Mouse (Mus musculus) MEL (cell line): ENCODE data around the gene Leng1. TPM values are rescaled to one million over a fixed set of nuclear protein-coding genes. Genes with fewer than 3 reads are reported as not detected.
"Not testable (repeated sequence)": the region's sequence is repeated elsewhere in the genome, so short reads cannot be mapped to it uniquely, and the experiment has no call there.

ENCODE experiments used
- DNase-seq: peaks from one replicate; pipeline ENCODE4 v3.0.0; 2011; ENCODE audit warnings: low read depth, low spot score
- H3K27ac ChIP-seq: 2 replicates; pipeline ENCODE4 v1.5.1; 2012; ENCODE audit warnings: low read depth, mild to moderate bottlenecking, control low read depth, low read length, moderate library complexity; ENCODE audit not compliant: control insufficient read depth
- H3K27me3 ChIP-seq, 2 experiments: fragments of 150-350 bp in 1 of 2; sonication (generic) in 1 of 2; 2 replicates each; pipeline ENCODE4 v1.6.1; 2012; ENCODE audit warnings: low read length in 2 of 2, mild to moderate bottlenecking in 2 of 2, improper control_type of control experiment in 1 of 2, moderate library complexity in 1 of 2; ENCODE audit not compliant: insufficient read depth in 2 of 2, control insufficient read depth in 1 of 2
- H3K36me3 ChIP-seq, 2 experiments: 2 replicates each; pipeline ENCODE4 v1.6.1; 2012 to 2014; ENCODE audit warnings: low read length in 2 of 2, improper control_type of control experiment in 1 of 2, inconsistent platforms in 1 of 2, mild to moderate bottlenecking in 1 of 2; ENCODE audit not compliant: insufficient read depth in 2 of 2, control insufficient read depth in 1 of 2
- H3K4me1 ChIP-seq, 2 experiments: fragments of 150-350 bp in 1 of 2; sonication (generic) in 1 of 2; 2 replicates each; pipeline ENCODE4 v1.6.1; 2012; ENCODE audit warnings: low read length in 2 of 2, improper control_type of control experiment in 1 of 2, mild to moderate bottlenecking in 1 of 2; ENCODE audit not compliant: insufficient read depth in 2 of 2, control insufficient read depth in 1 of 2
- H3K4me3 ChIP-seq, 2 experiments: fragments of 150-350 bp in 1 of 2; sonication (generic) in 1 of 2; 2 replicates each; pipeline ENCODE4 v1.5.1; 2012; ENCODE audit warnings: low read depth in 2 of 2, low read length in 2 of 2, mild to moderate bottlenecking in 2 of 2, moderate library complexity in 2 of 2, control low read depth in 1 of 2, improper control_type of control experiment in 1 of 2; ENCODE audit not compliant: control insufficient read depth in 1 of 2, insufficient read depth in 1 of 2
- H3K79me2 ChIP-seq: 2 replicates; pipeline ENCODE4 v1.6.1; 2012; ENCODE audit warnings: mild to moderate bottlenecking, low read length, moderate library complexity; ENCODE audit not compliant: control insufficient read depth, poor library complexity, insufficient read depth
- H3K9ac ChIP-seq: 2 replicates; pipeline ENCODE4 v1.6.1; 2012; ENCODE audit warnings: low read depth, mild to moderate bottlenecking, control low read depth, low read length, moderate library complexity; ENCODE audit not compliant: control insufficient read depth, poor library complexity, severe bottlenecking
- H3K9me3 ChIP-seq: fragments of 150-350 bp; sonication (generic); replicated peaks from 2 replicates; pipeline ENCODE4 v1.6.1; 2012; ENCODE audit warnings: mild to moderate bottlenecking, low read length, improper control_type of control experiment, moderate library complexity; ENCODE audit not compliant: insufficient read depth
- CHD1 ChIP-seq: IDR thresholded peaks from 2 replicates; pipeline ENCODE4 v1.6.1; 2012; ENCODE audit warnings: low read depth, mild to moderate bottlenecking, inconsistent platforms, low read length, improper control_type of control experiment
- GATA1 ChIP-seq: IDR thresholded peaks from 2 replicates; pipeline ENCODE4 v1.6.1; 2011; ENCODE audit warnings: low read depth, low read length, improper control_type of control experiment
- MAFK ChIP-seq: IDR thresholded peaks from 2 replicates; pipeline ENCODE4 v1.6.1; 2011; ENCODE audit warnings: low read depth, mild to moderate bottlenecking, low read length, improper control_type of control experiment, borderline replicate concordance
- MAX ChIP-seq: IDR thresholded peaks from 2 replicates; pipeline ENCODE4 v1.6.1; 2011; ENCODE audit warnings: low read length, improper control_type of control experiment
- MYB ChIP-seq: IDR thresholded peaks from 2 replicates; pipeline ENCODE4 v1.6.1; 2011; ENCODE audit warnings: mild to moderate bottlenecking, low read depth, low read length, improper control_type of control experiment
- NELFE ChIP-seq: IDR thresholded peaks from 2 replicates; pipeline ENCODE4 v1.6.1; 2011; ENCODE audit warnings: low read depth, low read length, improper control_type of control experiment
- POLR2A ChIP-seq, 2 experiments: IDR thresholded peaks; 2 replicates each; pipeline ENCODE4 v1.6.1; 2011 to 2012; ENCODE audit warnings: low read length in 2 of 2, mild to moderate bottlenecking in 2 of 2, control low read depth in 1 of 2, improper control_type of control experiment in 1 of 2, low read depth in 1 of 2, moderate library complexity in 1 of 2; ENCODE audit not compliant: control insufficient read depth in 1 of 2, insufficient read depth in 1 of 2, poor library complexity in 1 of 2
- POLR2AphosphoS2 ChIP-seq: IDR thresholded peaks from 2 replicates; pipeline ENCODE4 v1.6.1; 2011; ENCODE audit warnings: low read length, improper control_type of control experiment
- POLR2AphosphoS5 ChIP-seq: IDR thresholded peaks from 2 replicates; pipeline ENCODE4 v1.6.1; 2012; ENCODE audit warnings: low read depth, borderline replicate concordance, mild to moderate bottlenecking, inconsistent platforms, low read length, moderate library complexity, mixed read lengths
- SIN3A ChIP-seq: IDR thresholded peaks from 2 replicates; pipeline ENCODE4 v1.6.1; 2012; ENCODE audit warnings: low read length, improper control_type of control experiment, inconsistent platforms
- SMC3 ChIP-seq: IDR thresholded peaks from 2 replicates; pipeline ENCODE4 v1.6.1; 2011; ENCODE audit warnings: low read depth, low read length, improper control_type of control experiment
- TBP ChIP-seq: IDR thresholded peaks from 2 replicates; pipeline ENCODE4 v1.8.0; 2011; ENCODE audit warnings: low read depth, low read length, improper control_type of control experiment
- TCF12 ChIP-seq: IDR thresholded peaks from 2 replicates; pipeline ENCODE4 v1.6.1; 2014; ENCODE audit warnings: low read depth, mild to moderate bottlenecking, inconsistent platforms, low read length, improper control_type of control experiment, moderate library complexity
- ZMIZ1 ChIP-seq: IDR thresholded peaks from 2 replicates; pipeline ENCODE4 v1.6.1; 2012; ENCODE audit warnings: low read depth, mild to moderate bottlenecking, inconsistent platforms, low read length, improper control_type of control experiment, moderate library complexity
- ZNF384 ChIP-seq: IDR thresholded peaks from 2 replicates; pipeline ENCODE4 v1.6.1; 2012; ENCODE audit warnings: low read depth, mild to moderate bottlenecking, inconsistent platforms, low read length, improper control_type of control experiment
- polyA plus RNA-seq, 2 experiments: library from polyadenylated mRNA; stranded (reverse) in 1 of 2; unstranded in 1 of 2; fragments of >175 nt in 1 of 2; fragments of >200 nt in 1 of 2; gene quantifications; 2 replicates each; pipeline versions ENCODE4 v1.2.1 to v1.2.4; 2012; ENCODE audit warnings: low replicate concordance in 2 of 2, low read depth in 1 of 2; ENCODE audit not compliant: insufficient read length in 2 of 2, insufficient read depth in 1 of 2, missing spikeins in 1 of 2
- total RNA-seq: library from RNA; depleted of rRNA; stranded (reverse); fragments of 300-350 nt; gene quantifications from 2 replicates; pipeline ENCODE4 v1.2.3, GENCODE M21; 2012

The Leng1 gene
- total and polyA plus RNA-seq, 3 experiments: 11.0 to 11.3 TPM; not detected in 1

DNA sequence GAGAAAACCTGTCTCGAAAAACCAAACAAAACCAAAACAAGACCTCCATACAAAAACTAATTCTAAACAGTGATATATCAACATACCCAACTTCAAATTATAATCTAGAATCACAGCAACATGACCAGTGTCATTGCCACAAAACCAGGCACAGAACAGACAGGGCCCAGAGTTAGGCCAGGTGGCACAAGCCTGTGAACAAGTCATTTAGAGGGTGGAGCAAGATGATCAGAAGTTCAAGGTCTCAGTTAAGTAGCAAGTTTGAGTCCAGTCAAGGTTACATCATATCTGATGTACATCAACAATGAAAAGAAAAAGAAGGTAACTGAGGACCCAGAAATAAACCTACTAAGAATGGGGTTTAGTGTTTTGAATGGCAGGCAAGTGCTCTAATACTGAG lies 43.4 kb upstream of the Leng1 start:
- Histone ChIP-seq H3K9me3 (no peaks in the 10 kb centered on the region), H3K27ac (no peak overlapping the region), H3K4me3 (no peak overlapping the region), H3K4me1 (peaks cover 0 to 5% of the 10 kb centered on the region in 2 experiments; a peak in 1 of 4 replicates), H3K36me3 (peaks cover 6 to 13% of the 10 kb centered on the region in 2 experiments), H3K27me3 (no peaks in the 10 kb centered on the region)
- DNase-seq: peak; percentile 67
- TF ChIP-seq TCF12 (no peak), CHD1 (no peak), TBP (no peak), GATA1 (no peak), MYB (no peak)
- TF ChIP-seq, all 39 proteins: peak for 0
- Histone ChIP-seq H3K79me2 (peaks cover 24% of the 10 kb centered on the region), H3K9ac (no peak overlapping the region)

- H3K4me3 ChIP-seq, H3K27me3 ChIP-seq, H3K4me1 ChIP-seq, H3K9me3 ChIP-seq, H3K9ac ChIP-seq, H3K27ac ChIP-seq: not testable (repeated sequence)
- peaks cover 6 to 13% of the 10 kb centered on the region in 2 experiments for H3K36me3 ChIP-seq
- TF ChIP-seq POLR2AphosphoS2 (peak; percentile 34; the same call in 1 of the 2 replicates), SIN3A (0 out of 2 replicates have a peak, but pooled peaks have one; percentile 15)
- peak; percentile 58 for DNase-seq
- H3K79me2 ChIP-seq: peaks cover 27% of the 10 kb centered on the region
Observed at GRCm38 (mm10) chr7:3708447-3708980, 42.9 kb upstream of the Leng1 start.

DNA sequence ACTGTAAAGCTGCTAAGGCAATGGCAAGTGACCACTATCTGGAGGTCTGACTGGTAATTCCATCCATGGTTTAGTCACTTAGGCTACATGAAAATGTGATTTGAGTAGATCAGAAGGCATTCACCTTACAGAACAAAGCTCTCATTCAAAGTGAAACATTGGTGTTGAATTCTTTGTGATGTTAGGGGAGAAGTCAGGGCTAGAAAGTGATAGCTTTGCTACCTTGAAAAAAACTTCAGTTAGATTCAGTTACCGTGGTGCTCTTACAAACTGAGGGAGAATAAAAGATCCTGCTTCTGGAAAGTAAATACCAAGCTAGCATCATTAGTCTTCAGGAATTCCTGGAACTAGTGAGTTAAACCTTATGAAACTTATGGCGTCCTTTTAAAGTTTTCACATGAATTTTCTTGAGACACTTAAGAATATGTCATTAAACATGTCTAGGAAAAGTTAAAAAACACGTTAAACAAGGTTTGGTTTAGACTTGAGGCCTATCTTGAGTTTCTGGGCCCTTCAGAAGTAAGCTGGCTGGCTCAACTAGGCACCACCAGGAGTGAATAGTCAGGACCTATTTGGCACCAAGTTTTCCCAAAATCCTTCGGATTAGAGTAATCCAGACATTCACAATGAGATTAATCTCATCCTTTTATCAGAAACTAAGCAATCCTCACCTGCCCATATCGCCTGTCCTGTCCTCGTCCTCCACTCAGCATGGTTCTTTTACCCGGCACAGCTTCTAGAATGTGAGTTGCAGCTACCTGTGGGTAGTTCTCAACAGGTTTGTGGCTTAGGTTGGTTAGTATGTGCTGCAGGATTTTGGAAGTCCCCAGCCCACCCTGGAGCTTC lies 42.2 kb upstream of the Leng1 start:
- peak overlapping the region; percentile 98 for H3K27ac ChIP-seq
- no peaks in the 10 kb centered on the region for H3K9me3 ChIP-seq
- TF ChIP-seq ZNF384: no peak
- TF ChIP-seq ZMIZ1: peak; percentile 87
- TF ChIP-seq MAX: no peak
- no peak for TF ChIP-seq MAFK
- 0 out of 2 replicates have a peak, but pooled peaks have one; percentile 41 for TF ChIP-seq NELFE
- peak in 1 of 2 experiments; percentile 92; a peak in 3 of 4 replicates for TF ChIP-seq POLR2A (IDR thresholded peaks at IDR 0.05; ENCODE audit: control insufficient read depth in 1 of 2, insufficient read depth in 1 of 2, low read depth in 1 of 2, low read length in 2 of 2, poor library complexity in 1 of 2)
- TF ChIP-seq SMC3: peak; percentile 17
- peak; percentile 100 for TF ChIP-seq POLR2AphosphoS2
- TF ChIP-seq POLR2AphosphoS5: peak; percentile 67; the same call in 1 of the 2 replicates
- TF ChIP-seq, all 39 proteins: peak for 6
- Histone ChIP-seq H3K27me3 (no peaks in the 10 kb centered on the region), H3K9ac (peak overlapping the region; percentile 49), H3K4me3 (no peak overlapping the region), H3K4me1 (peaks cover 0 to 8% of the 10 kb centered on the region in 2 experiments; a peak in 1 of 4 replicates), H3K36me3 (peaks cover 6 to 16% of the 10 kb centered on the region in 2 experiments), H3K79me2 (peaks cover 28% of the 10 kb centered on the region)
- peak; percentile 68 for DNase-seq
